Mouse (Mus musculus): ENCODE measurements around the gene Aph1a. TPM values are rescaled to one million over a fixed set of nuclear protein-coding genes. Genes with fewer than 3 reads are reported as not detected.

Gene Aph1a
- polyA plus RNA-seq, 1 experiment from 2014 or later = 32.6 TPM

DNA sequence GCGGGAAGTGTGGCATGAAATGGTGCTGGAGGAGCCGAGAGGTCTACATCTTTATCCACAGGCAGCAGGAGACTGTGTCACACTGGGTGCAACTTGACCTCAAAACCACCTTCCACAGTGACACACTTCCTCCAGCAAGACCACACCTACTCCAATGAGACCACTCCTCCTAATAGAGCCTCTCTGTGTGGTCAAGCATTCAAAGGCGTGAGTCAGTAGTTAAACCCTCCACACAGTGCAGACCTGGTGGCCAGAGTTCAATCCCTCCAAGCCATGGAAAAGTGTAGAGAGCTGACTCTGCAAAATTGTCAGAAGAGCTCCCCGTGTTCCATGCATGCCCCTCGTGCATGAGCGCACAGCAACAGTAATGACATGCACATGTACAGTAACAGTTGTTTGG, 49.0 kb downstream of the Aph1a start:
- WGBS = 89% methylated on average over 6 of the region's 6 CpGs

GRCm38 (mm10) chr3:95943226-95943625, 49.5 kb downstream of the Aph1a start:
- no peak overlapping the region for H3K27ac ChIP-seq
- WGBS = 92% methylated on average over 7 of the region's 7 CpGs
- H3K9me3 ChIP-seq = no peaks in the 10 kb centered on the region
- no peak overlapping the region for H3K4me2 ChIP-seq (replicated peaks)
- H3K4me3 ChIP-seq (replicated peaks) = no peak overlapping the region
- H3K4me1 ChIP-seq (replicated peaks) = no peaks in the 10 kb centered on the region
- no peaks in the 10 kb centered on the region for H3K27me3 ChIP-seq
- peaks cover 78% of the 10 kb centered on the region for H3K36me3 ChIP-seq
- ATAC-seq = no peak
- H3K9ac ChIP-seq (replicated peaks) = no peak overlapping the region

More for the DNA sequence above, 49.0 kb downstream of the Aph1a start:
- Histone ChIP-seq H3K27me3 (no peaks in the 10 kb centered on the region), H3K4me2 (replicated peaks) (no peak overlapping the region), H3K27ac (no peak overlapping the region), H3K36me3 (peaks cover 83% of the 10 kb centered on the region), H3K9ac (replicated peaks) (no peak overlapping the region), H3K4me3 (replicated peaks) (no peak overlapping the region), H3K9me3 (no peaks in the 10 kb centered on the region), H3K4me1 (replicated peaks) (no peaks in the 10 kb centered on the region)
- ATAC-seq = no peak

DNA sequence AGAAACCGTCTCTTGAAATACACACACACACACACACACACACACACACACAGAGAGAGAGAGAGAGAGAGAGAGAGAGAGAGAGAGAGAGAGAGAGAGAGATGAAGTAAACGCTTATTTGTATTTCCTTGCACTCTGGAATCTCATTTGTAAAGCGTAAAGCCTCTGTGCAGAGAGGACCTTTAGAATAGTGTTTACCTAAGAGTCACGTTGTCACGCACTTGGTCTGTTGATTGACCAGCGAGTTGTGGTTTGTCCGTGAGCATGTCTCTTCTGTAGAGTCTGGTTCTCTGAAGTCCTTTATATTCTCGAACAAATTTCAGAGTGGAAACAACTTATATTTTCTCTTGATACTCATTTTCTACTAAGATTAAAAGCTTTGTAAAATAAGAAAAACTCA, 51.0 kb downstream of the Aph1a start:
- H3K4me1 ChIP-seq (replicated peaks) = no peaks in the 10 kb centered on the region
- H3K36me3 ChIP-seq = peaks cover 63% of the 10 kb centered on the region
- H3K27me3 ChIP-seq = no peaks in the 10 kb centered on the region
- H3K4me2 ChIP-seq (replicated peaks) = no peak overlapping the region
- H3K27ac ChIP-seq = no peak overlapping the region
- WGBS = 93% methylated on average over 8 of the region's 8 CpGs
- ATAC-seq = no peak
- H3K9me3 ChIP-seq = no peaks in the 10 kb centered on the region
- H3K4me3 ChIP-seq (replicated peaks) = no peak overlapping the region
- no peak overlapping the region for H3K9ac ChIP-seq (replicated peaks)

GRCm38 (mm10) chr3:95945731-95946240, 52.0 kb downstream of the Aph1a start:
- Histone ChIP-seq H3K4me1 (replicated peaks) (no peaks in the 10 kb centered on the region), H3K27ac (no peak overlapping the region), H3K4me3 (replicated peaks) (no peak overlapping the region), H3K4me2 (replicated peaks) (no peak overlapping the region), H3K9ac (replicated peaks) (no peak overlapping the region), H3K36me3 (peaks cover 53% of the 10 kb centered on the region), H3K9me3 (no peaks in the 10 kb centered on the region), H3K27me3 (no peaks in the 10 kb centered on the region)
- no peak for ATAC-seq
- WGBS = 82% methylated on average over 14 of the region's 14 CpGs

Other genes starting within 250 kb of the Aph1a start
- gene Mcl1, start 235.2 kb upstream of the Aph1a start, polyA plus RNA-seq (2015; fragmentation: Nextera tagmentation; extraction: Ambion mirVana) = 46.9 and 56.3 TPM in 2 replicates
- gene Adamtsl4, start 206.1 kb upstream of the Aph1a start, polyA plus RNA-seq (2015; fragmentation: Nextera tagmentation; extraction: Ambion mirVana) = 0.68 and 1.9 TPM in 2 replicates
- 11.3 and 11.8 TPM in 2 replicates for gene Ecm1, start 154.4 kb upstream of the Aph1a start, polyA plus RNA-seq (2015; fragmentation: Nextera tagmentation; extraction: Ambion mirVana)
- 44.7 and 45.5 TPM in 2 replicates for gene Tars2, start 133.8 kb upstream of the Aph1a start, polyA plus RNA-seq (2015; fragmentation: Nextera tagmentation; extraction: Ambion mirVana)
- gene Rprd2, start 75.1 kb upstream of the Aph1a start, polyA plus RNA-seq (2015; fragmentation: Nextera tagmentation; extraction: Ambion mirVana) = 24.8 and 25.0 TPM in 2 replicates
- gene Prpf3, start 38.1 kb upstream of the Aph1a start, polyA plus RNA-seq (2015; fragmentation: Nextera tagmentation; extraction: Ambion mirVana) = 39.5 and 48.0 TPM in 2 replicates
- 340 TPM in 2 replicates for gene Mrps21, start 22.4 kb upstream of the Aph1a start, polyA plus RNA-seq (2015; fragmentation: Nextera tagmentation; extraction: Ambion mirVana)
- gene Ciart, start 11.7 kb upstream of the Aph1a start, polyA plus RNA-seq (2015; fragmentation: Nextera tagmentation; extraction: Ambion mirVana) = 3.2 and 4.8 TPM in 2 replicates
- gene BC028528, start 2.0 kb upstream of the Aph1a start, polyA plus RNA-seq (2015; fragmentation: Nextera tagmentation; extraction: Ambion mirVana) = 12.9 and 14.4 TPM in 2 replicates
- 8.5 and 11.7 TPM in 2 replicates for gene Car14, start 10.7 kb downstream of the Aph1a start, polyA plus RNA-seq (2015; fragmentation: Nextera tagmentation; extraction: Ambion mirVana)
- 218 and 242 TPM in 2 replicates for gene Anp32e, start 35.3 kb downstream of the Aph1a start, polyA plus RNA-seq (2015; fragmentation: Nextera tagmentation; extraction: Ambion mirVana)
- 61.2 and 77.0 TPM in 2 replicates for gene Plekho1, start 102.0 kb downstream of the Aph1a start, polyA plus RNA-seq (2015; fragmentation: Nextera tagmentation; extraction: Ambion mirVana)
- 63.7 and 67.4 TPM in 2 replicates for gene Vps45, start 164.5 kb downstream of the Aph1a start, polyA plus RNA-seq (2015; fragmentation: Nextera tagmentation; extraction: Ambion mirVana)
- gene Otud7b, start 210.6 kb downstream of the Aph1a start, polyA plus RNA-seq (2015; fragmentation: Nextera tagmentation; extraction: Ambion mirVana) = 10.2 and 11.4 TPM in 2 replicates